Mouse (Mus musculus): Measurements from ENCODE around the gene Celf5.
"Not testable (repeated sequence)": the region's sequence is repeated elsewhere in the genome, so short reads cannot be mapped to it uniquely, and the experiment has no call there.

Celf5 gene

GRCm38 (mm10) chr10:81452237-81452946 is 30.1 kb downstream of the Celf5 start:
- in situ Hi-C loops (cut with MboI): no loop called here

GRCm38 (mm10) chr10:81451365-81451745 is 31.2 kb downstream of the Celf5 start:
- in situ Hi-C loops (cut with MboI): no loop called here

GRCm38 (mm10) chr10:81450641-81451364 is 31.7 kb downstream of the Celf5 start:
- in situ Hi-C loops (cut with MboI): no loop called here

- in situ Hi-C loops (cut with MboI): no loop called here
These were observed 32.4 kb downstream of the Celf5 start for GRCm38 (mm10) chr10:81450140-81450539.

- in situ Hi-C loops (cut with MboI): not testable (repeated sequence)
These were observed 37.0 kb downstream of the Celf5 start for GRCm38 (mm10) chr10:81445516-81445915.

GRCm38 (mm10) chr10:81441019-81441418 is 41.5 kb downstream of the Celf5 start:
- in situ Hi-C loops (cut with MboI): loop anchor here (5.0 kb wide), 1 partner anchor 34 kb away; no protein-coding TSS in a partner anchor

GRCm38 (mm10) chr10:81435436-81435835 is 47.1 kb downstream of the Celf5 start:
- in situ Hi-C loops (cut with MboI): no loop called here

GRCm38 (mm10) chr10:81434361-81435263 is 47.9 kb downstream of the Celf5 start:
- in situ Hi-C loops (cut with MboI): no loop called here

GRCm38 (mm10) chr10:81433541-81434289 is 48.8 kb downstream of the Celf5 start:
- in situ Hi-C loops (cut with MboI): no loop called here

GRCm38 (mm10) chr10:81432868-81433262 is 49.6 kb downstream of the Celf5 start:
- in situ Hi-C loops (cut with MboI): no loop called here

GRCm38 (mm10) chr10:81432169-81432867 is 50.2 kb downstream of the Celf5 start:
- in situ Hi-C loops (cut with MboI): no loop called here

GRCm38 (mm10) chr10:81431526-81432168 is 50.9 kb downstream of the Celf5 start:
- in situ Hi-C loops (cut with MboI): no loop called here

GRCm38 (mm10) chr10:81430831-81431525 is 51.5 kb downstream of the Celf5 start:
- in situ Hi-C loops (cut with MboI): no loop called here

- in situ Hi-C loops (cut with MboI): no loop called here
These were observed 52.2 kb downstream of the Celf5 start for GRCm38 (mm10) chr10:81430141-81430830.

GRCm38 (mm10) chr10:81429605-81430061 is 52.9 kb downstream of the Celf5 start:
- in situ Hi-C loops (cut with MboI): no loop called here

GRCm38 (mm10) chr10:81429092-81429491 is 53.4 kb downstream of the Celf5 start:
- in situ Hi-C loops (cut with MboI): no loop called here

GRCm38 (mm10) chr10:81428507-81428870 is 54.0 kb downstream of the Celf5 start:
- in situ Hi-C loops (cut with MboI): no loop called here

GRCm38 (mm10) chr10:81427804-81428506 is 54.6 kb downstream of the Celf5 start:
- in situ Hi-C loops (cut with MboI): no loop called here
